Mouse (Mus musculus) lung, adult 18-20 months (tissue): ENCODE measurements around the gene Frg2f1.
"Not testable (repeated sequence)": the region's sequence is repeated elsewhere in the genome, so short reads cannot be mapped to it uniquely, and the experiment has no call there.

Experiments used
- DNase-seq, 2 experiments: peaks; one replicate each; pipeline ENCODE4 v3.0.0; 2022; ENCODE audit warnings: mixed read lengths in 2 of 2

Gene Frg2f1

GRCm38 (mm10) chr4:119539031-119539824 is at the start of gene Frg2f1:
TSS of gene Frg2f1 (minus strand) at chr4:119539529.
- peak; percentile 93 to 94 for DNase-seq

- no peak for DNase-seq
These were observed 48.7 kb upstream of the Frg2f1 start for GRCm38 (mm10) chr4:119588037-119588436.

GRCm38 (mm10) chr4:119575459-119575858 is 36.1 kb upstream of the Frg2f1 start:
- DNase-seq: no peak

DNA sequence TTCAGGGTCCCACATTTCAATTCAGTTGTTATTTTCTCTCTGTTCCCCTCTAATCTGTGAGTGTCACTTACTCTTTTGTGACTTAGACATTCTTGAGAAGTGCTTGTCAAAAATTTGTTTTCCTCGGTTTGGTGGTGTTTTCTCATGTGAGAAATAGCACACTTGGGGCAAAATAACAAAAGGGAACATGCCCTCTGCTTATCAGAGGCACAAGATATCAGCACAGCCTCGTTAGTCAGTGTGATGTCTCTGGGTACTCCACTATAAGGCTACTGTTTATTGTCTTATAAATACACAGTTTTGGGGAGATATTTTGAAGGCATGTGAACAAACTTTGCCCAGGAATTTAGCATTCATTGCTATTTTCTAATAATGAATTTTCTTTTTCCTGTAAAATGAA is 35.2 kb upstream of the Frg2f1 start:
- DNase-seq: no peak

DNA sequence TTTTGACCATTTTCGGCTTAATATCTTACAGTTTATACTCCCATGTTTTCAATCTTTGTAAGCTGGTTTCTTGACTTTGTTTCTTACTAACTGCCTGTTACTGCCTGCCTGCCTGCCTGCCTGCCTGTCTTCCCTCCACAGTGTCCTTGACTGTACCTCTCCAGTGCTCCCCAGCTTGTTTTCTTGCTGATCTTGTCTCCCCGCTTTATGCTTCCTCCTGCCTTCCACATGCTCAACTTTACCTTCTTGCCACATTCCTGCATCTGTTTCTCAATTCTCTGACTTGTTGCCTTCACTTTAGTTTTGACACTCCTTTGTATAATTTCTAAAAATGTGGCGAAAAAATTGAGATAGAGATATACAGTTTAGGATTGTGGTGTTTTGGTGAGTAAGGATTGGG is 33.4 kb upstream of the Frg2f1 start:
- no peak for DNase-seq

DNA sequence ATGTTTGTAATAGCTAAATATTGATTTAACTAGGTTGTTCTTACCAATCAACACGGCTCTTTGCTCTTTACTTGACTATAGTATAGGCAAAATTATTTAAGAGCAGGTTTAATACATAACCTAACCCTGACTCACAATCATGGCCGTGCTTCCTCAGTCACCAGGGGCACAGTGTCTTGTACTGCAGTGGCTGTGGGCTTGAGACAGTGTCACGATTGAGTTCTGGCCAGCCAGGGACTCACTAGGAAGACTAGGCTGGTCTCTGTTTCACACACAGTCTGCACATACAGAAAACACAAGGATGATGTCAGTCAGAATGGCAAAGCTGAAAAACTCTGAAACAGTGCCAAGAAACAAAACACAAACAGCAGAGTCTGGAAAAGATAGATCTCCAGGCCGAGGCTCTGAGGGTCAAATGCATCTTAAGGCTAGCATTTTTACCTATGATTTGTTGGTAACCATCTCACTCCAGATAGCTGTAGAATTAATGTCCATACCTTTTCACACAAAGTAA is 27.1 kb upstream of the Frg2f1 start:
- no peak for DNase-seq

DNA sequence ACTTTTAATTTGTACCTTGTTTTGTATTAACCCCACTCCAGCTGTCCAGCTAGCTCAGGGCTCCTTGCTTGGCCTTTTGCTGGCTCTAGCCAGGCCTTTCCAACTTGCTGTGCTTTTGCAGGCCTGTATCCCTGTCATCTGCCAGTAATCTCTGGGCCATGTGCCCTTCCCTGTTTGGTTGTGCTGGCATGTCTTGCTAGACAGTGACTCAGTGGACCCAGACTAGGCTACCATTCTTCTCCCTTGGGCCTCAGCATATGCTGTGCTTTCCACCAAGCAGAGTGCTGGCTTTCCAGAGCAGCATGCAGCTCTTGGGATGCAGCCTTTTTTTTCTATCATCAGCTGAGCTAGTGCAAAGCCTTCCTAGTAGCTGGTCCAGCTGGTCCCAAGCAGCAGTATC is 23.8 kb upstream of the Frg2f1 start:
- no peak for DNase-seq

- DNase-seq: no peak
These were observed 16.1 kb upstream of the Frg2f1 start for GRCm38 (mm10) chr4:119555466-119555865.

DNA sequence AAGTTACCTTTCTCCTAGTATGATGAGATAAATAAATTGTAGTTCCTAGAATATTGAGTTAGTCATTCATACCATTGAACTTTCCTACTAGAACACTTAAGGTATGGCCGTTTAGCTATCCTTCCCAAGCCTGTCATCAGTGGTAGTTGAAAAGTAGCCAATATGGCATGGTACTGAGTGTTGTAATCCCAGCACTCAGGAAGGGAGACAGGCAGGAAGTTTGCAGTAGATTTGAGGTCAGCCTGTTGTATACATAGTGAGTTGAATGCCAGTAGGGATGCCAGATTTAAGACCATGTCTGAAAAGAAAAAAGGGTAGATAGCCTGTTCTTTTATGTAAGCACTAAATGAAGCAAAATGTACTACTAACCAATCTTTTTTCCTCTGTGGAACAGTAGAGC is 11.5 kb upstream of the Frg2f1 start:
- DNase-seq: peak in 1 of 2 experiments; percentile 42

- no peak for DNase-seq
These were observed 1.2 kb upstream of the Frg2f1 start for GRCm38 (mm10) chr4:119540533-119540890.

DNA sequence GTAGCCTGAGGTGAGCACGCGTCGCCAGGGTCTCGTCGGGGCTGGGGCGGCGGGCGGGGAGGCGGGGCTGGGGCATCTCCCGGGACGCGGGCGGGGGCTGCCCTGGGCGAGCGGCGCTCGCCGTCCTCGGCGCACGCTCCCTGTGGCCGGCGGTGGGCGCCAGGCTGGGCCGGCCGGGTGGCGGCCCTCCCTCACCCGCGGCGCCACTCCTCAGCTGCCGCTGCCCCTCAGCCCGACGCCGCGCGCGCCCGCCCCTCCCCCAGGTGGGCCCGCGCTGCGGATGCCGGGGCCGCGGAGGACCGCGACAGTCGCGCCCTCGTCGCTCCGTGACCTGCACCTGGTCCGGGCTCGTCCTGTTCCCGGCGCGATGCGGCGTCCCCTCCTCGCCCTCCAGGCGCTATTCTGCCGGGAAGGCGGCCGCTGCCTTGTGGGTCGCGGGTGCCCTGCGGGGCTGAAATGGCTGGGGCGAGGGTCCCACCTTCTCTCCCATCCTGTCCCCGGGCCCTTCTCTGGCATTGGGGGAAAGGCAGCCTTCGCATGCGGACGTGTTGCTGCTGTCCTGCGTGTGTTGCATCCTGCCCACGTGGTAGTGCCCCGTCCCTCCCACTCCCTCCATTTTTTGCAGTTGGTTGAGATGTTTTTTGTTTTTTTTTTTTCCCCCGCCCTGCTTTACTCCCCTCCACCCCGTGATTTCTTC is 655 bp upstream of the Frg2f1 start:
- DNase-seq: peak; percentile 25 to 39

DNA sequence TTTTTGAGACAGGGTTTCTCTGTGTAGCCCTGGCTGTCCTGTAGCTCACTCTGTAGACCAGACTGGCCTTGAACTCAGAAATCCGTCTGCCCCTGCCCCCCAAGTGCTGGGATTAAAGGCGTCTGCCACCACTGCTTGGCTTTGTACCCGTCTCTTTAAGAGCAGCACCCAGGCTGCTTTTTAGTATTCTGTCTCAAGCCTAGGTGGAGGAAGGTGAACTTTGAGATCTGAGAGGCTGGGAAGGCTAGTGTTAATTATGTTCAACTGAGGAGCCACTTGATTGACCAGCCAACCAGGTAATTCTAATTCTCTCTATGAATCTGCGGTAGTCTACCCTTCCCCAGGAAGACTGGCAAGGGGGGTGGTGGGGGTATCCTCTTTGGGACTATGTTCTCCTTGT is 1.9 kb downstream of the Frg2f1 start:
- DNase-seq: no peak

- DNase-seq: not testable (repeated sequence)
These were observed 2.7 kb downstream of the Frg2f1 start, which contains the start of gene Foxj3 for GRCm38 (mm10) chr4:119536615-119537014. TSS of gene Foxj3 (plus strand) at chr4:119537004.

DNA sequence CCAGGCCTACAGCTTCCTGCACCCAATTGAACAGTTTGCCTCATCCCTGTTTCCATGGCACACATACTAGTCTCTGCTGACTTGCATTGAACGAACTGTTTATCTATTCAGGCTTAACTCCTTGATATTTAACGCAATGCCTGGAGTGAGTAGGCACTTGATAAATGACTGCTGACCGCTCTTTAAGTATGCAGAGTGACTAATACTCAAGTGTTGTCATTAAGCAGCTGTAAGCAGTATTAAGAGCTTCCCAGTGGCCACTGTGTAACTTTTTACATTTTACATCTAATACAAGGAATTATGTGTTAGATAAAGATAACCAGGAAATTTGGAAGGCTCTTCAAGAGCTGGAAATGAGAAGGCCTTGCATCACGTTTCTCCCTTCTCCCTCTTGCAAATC is 4.2 kb downstream of the Frg2f1 start:
- peak in 1 of 2 experiments; percentile 41 for DNase-seq

DNA sequence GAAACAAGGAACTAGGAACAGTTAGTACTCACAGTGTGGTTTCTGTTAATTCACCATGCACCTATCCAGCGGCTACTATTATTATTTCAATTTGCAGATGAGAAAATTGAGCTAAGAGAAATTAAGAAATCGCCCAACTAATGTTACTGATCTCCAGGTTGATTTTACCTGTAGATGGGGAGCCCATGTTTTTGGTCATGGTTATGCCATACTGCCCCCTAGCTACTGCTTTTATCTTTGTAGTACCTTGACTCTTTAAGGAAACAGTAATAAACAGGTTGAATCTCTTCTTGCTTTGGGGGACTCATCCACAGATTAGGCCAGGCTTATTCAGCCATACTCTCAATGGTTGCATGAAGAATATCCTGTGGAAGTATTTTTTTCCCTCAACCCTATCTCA is 7.5 kb downstream of the Frg2f1 start:
- no peak for DNase-seq

- DNase-seq: no peak
These were observed 12.9 kb downstream of the Frg2f1 start for GRCm38 (mm10) chr4:119526329-119526845.

- DNase-seq: no peak
These were observed 14.9 kb downstream of the Frg2f1 start for GRCm38 (mm10) chr4:119524466-119524865.

DNA sequence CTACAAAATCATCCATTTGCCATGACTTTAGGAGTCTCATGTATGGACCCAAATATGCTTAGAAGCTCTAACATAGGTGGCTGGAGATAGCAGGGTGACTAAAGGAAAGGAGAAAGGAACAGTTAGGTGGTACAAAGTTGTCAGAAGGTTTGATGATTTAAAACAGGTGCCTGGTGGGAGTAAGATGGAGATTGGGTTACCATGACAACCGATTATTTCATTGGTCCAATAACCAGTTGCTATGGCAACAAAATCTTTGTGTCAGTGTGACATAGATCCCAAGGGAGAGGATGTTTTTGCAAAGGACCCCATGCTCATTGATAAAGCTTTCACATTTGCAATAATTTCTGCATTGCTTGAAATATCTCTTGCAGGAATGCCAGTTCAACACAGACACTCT is 15.3 kb downstream of the Frg2f1 start:
- DNase-seq: no peak

DNA sequence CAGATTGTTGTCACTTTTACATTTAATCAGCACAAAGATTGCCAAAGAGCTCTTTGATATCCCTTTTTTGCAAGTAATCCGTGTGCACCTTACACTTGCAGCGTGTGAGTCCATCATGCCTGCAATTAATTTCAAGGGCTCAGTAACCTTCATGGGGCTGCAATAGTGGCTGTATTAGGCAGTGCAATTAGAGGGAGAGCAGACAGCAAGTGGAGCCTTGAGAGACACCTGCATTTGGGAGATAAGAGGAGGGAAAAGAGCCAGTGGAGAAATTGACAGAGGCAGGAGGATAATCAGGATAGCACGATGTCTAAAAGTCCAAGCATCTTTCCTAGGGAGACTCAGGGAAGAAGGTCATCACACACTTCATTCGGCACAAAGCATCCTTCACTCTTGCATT is 15.8 kb downstream of the Frg2f1 start:
- no peak for DNase-seq

DNA sequence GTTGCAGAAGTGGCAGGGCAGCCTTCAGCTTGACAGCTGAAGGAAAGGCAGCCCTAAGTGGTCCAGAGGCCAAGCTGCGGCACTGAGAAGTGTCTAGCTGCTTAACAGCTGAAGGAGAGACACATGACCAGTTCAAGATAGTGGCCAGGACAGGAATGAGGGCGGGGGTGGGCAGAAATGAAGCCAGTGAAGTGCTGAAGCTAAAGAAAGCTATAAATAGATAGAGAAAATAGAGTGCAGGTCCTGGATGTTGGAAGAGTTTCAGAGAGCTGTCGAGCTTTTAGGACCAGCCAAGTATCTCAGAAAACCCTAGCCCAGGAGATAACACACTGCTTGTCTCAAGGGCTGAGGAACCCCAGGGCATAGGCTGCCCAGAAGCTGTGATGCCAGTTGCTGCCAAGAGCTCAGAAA is 26.6 kb downstream of the Frg2f1 start:
- DNase-seq: peak; percentile 28 to 39

GRCm38 (mm10) chr4:119511591-119511990 is 27.7 kb downstream of the Frg2f1 start:
- no peak for DNase-seq

DNA sequence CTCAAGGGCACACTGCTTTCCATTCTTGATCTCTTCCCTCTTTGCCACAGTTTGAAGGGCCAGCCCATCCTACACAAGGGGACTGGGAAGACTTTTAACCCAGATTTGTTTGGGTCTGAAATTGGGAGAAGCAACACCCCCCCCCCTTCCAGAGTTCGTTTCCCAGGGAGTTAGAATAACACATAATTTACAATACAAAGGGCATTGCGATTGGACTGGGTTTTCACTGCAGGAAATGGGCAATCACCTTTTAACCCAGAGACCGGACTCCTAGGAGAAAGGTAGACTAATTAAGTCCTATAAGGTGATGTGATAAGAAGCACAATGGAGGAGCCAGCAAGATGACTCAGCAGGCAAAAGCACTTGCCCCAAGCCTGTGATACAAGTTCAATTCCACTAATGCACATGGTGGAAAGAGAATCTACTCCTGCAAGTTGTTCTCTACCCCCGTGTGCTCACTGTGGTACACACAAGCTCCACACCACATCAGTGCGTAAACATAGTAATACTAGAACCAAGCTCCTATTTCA is 40.9 kb downstream of the Frg2f1 start:
- no peak for DNase-seq

- no peak for DNase-seq
These were observed 46.4 kb downstream of the Frg2f1 start for GRCm38 (mm10) chr4:119492933-119493327.
